Mouse (Mus musculus): ENCODE results near the gene Mta1. TPM values are rescaled to one million over a fixed set of nuclear protein-coding genes. Genes with fewer than 3 reads are reported as not detected.

Mta1 gene
- polyA plus RNA-seq (2012; fragmentation: generic; extraction: Trizol): 90.8 TPM
- long read RNA-seq, experiment 1, partial matches to known transcripts: 17 of 18 reads
- long read RNA-seq, experiment 1, other reads (novel, unspliced or antisense): 1 of 18 reads
- long read RNA-seq, experiment 2, transcript Mta1-204 (20 exons, 2,775 nt): major isoform, 5 of 60 reads
- long read RNA-seq, experiment 2, partial matches to known transcripts: 49 of 60 reads
- long read RNA-seq, experiment 2, other reads (novel, unspliced or antisense): 6 of 60 reads

DNA sequence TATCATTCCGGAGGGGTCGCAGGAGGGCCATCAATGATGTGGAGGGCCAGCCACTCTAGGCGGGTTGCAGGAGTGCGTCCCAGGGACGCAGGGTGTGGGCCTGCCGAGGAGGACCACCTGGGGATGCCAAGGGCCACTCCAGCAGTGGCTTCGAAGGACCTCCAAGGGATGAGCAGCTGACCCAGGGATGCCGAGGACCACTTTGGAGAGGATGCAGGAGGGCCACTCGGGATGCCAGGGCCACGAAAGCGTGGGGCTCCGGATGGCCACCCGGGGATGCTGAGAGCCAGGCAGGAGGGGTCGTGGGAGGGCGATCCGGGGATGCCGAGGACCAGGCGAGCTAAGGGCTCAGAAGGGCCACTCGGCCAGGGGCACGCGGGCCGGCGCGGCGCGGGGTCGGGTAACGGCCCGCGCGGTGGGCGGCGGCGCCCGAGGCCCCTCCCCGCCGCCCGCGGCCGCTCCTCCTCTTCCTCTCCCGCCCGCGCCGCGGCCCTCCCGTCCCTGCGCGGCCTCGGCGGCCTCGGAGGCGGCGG, at the start of gene Mta1:
Mta1 (plus strand) TSS at position 530 of the 533 bp plus-strand sequence.
- H3K36me3 ChIP-seq (ENCODE audit: control insufficient read depth, insufficient read depth): peaks cover 6% of the 10 kb centered on the region
- peak within 1 kb of the TSS; percentile 71 for H3K4me3 ChIP-seq (ENCODE audit: insufficient read depth, poor library complexity, severe bottlenecking)
- no peaks in the 10 kb centered on the region for H3K27me3 ChIP-seq (ENCODE audit: control insufficient read depth, insufficient read depth, insufficient read length)
- peaks cover 42% of the 10 kb centered on the region for H3K79me3 ChIP-seq (ENCODE audit: low read depth)
- peak within 1 kb of the TSS; percentile 97 for H3ac ChIP-seq (ENCODE audit: control insufficient read depth, insufficient read length, low read depth)
- TF ChIP-seq CEBPB (IDR thresholded peaks at IDR 0.05; ENCODE audit: low read depth) (no peak), USF1 (IDR thresholded peaks at IDR 0.05; ENCODE audit: low read depth) (no peak)
- H3K79me2 ChIP-seq (ENCODE audit: control insufficient read depth, insufficient read depth): peaks cover 54% of the 10 kb centered on the region

DNA sequence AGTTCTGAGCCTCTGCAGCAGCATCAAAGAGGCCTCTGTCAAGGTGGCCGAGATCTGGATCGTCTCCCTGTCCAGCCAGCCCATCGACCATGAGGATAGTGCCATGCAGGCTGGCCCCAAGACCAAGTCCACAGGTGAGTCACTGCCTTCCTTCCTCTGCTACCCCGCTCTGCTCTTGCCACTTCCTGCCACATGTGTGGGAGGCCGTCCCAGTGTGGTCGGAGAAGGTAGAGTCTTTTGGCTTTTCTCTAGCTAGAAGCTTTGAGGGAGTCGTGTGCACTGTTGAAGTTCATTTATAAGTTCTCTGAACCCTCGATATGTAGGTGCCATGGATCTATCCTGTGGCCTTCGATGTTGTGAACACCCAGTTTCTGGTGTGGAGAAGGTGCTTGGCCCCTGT, 48.2 kb upstream of the Mta1 start:
- no peak overlapping the region for H3ac ChIP-seq (ENCODE audit: control insufficient read depth, insufficient read length, low read depth)
- peaks cover 76% of the 10 kb centered on the region for H3K36me3 ChIP-seq (ENCODE audit: control insufficient read depth, insufficient read depth)
- no peaks in the 10 kb centered on the region for H3K79me3 ChIP-seq (ENCODE audit: low read depth)
- no peak overlapping the region for H3K4me3 ChIP-seq (ENCODE audit: insufficient read depth, poor library complexity, severe bottlenecking)
- H3K79me2 ChIP-seq (ENCODE audit: control insufficient read depth, insufficient read depth): peaks cover 4% of the 10 kb centered on the region
- H3K27me3 ChIP-seq (ENCODE audit: control insufficient read depth, insufficient read depth, insufficient read length): no peaks in the 10 kb centered on the region
- TF ChIP-seq MYOG (IDR thresholded peaks at IDR 0.05; ENCODE audit: control insufficient read depth, extremely low read depth, insufficient read length): no peak
- no peak for TF ChIP-seq MYOD1 (IDR thresholded peaks at IDR 0.05; ENCODE audit: control insufficient read depth, insufficient read length, low read depth)

DNA sequence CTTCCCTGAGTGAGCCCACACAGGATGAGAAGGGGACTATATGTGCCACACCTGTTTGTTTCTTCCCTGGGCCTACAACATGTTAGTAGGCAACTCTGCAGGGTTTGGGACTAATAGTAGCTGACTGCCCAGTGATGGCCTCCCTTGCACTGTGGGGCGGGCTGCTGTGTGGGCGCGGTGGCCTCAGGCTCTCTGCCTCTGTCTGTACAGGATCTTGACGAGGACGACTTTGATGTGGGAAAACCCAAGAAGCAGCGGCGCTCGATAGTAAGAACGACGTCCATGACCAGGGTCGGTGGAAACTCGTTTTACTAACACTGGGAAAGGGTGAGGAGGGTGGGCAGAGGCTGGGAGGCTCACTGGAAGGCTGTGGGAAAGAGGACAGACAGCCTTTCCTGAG, 47.4 kb upstream of the Mta1 start:
- Histone ChIP-seq H3K79me2 (ENCODE audit: control insufficient read depth, insufficient read depth) (no peaks in the 10 kb centered on the region), H3ac (ENCODE audit: control insufficient read depth, insufficient read length, low read depth) (no peak overlapping the region), H3K4me3 (ENCODE audit: insufficient read depth, poor library complexity, severe bottlenecking) (no peak overlapping the region), H3K36me3 (ENCODE audit: control insufficient read depth, insufficient read depth) (peaks cover 76% of the 10 kb centered on the region), H3K27me3 (ENCODE audit: control insufficient read depth, insufficient read depth, insufficient read length) (no peaks in the 10 kb centered on the region), H3K79me3 (ENCODE audit: low read depth) (no peaks in the 10 kb centered on the region)
- TF ChIP-seq USF1 (IDR thresholded peaks at IDR 0.05; ENCODE audit: low read depth) (no peak), CTCF (IDR thresholded peaks at IDR 0.05; ENCODE audit: control insufficient read depth, insufficient read depth, insufficient read length) (no peak)

DNA sequence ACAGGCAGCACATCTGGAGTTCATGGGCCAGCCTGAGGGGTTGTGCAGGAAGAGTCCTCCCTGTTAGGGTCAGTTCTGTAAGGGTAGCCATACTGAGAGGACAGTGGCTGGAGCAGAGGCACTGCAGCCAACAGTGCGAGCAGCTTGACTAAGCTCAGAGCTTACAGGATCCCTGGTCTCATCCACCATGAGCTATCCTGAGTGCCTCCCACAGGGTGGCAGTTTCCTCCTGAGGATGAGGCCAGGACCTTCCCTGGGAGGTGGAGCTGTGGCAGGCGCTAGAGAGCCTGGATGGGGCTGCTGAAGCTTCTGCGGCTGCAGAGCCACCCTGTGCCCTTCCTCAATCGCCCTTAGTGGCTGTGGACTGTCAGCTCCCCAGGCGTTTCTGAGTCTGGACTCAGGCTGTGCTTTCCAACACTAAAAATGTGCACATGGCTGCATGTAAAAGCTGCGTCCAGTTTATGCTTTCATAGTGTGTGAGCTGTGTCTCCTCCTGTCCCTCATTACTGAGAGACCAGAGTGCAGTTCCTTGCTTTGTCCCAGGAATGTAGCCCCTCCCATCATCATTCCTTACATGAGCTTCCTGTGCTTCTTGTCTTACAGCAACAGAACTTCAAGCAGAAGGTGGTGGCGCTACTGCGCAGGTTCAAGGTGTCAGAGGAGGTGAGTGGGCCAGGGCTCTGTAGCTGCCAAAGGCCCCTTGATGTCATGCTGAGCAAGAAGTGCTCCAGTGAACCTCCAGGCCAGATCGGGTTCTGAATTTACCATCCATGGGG, 46.3 kb upstream of the Mta1 start:
- no peak for TF ChIP-seq USF1 (IDR thresholded peaks at IDR 0.05; ENCODE audit: low read depth)
- TF ChIP-seq FOSL1 (IDR thresholded peaks at IDR 0.05; ENCODE audit: insufficient read depth, low read length, poor library complexity, severe bottlenecking): no peak
- TF ChIP-seq MYOG (IDR thresholded peaks at IDR 0.05; ENCODE audit: control insufficient read depth, extremely low read depth, insufficient read length): no peak
- no peak for TF ChIP-seq MAX (IDR thresholded peaks at IDR 0.05)
- TF ChIP-seq MYOD1 (IDR thresholded peaks at IDR 0.05; ENCODE audit: control insufficient read depth, insufficient read length, low read depth): no peak
- no peak for TF ChIP-seq CTCF (IDR thresholded peaks at IDR 0.05; ENCODE audit: control insufficient read depth, insufficient read depth, insufficient read length)
- Histone ChIP-seq H3K36me3 (ENCODE audit: control insufficient read depth, insufficient read depth) (peaks cover 77% of the 10 kb centered on the region), H3K79me3 (ENCODE audit: low read depth) (no peaks in the 10 kb centered on the region)

DNA sequence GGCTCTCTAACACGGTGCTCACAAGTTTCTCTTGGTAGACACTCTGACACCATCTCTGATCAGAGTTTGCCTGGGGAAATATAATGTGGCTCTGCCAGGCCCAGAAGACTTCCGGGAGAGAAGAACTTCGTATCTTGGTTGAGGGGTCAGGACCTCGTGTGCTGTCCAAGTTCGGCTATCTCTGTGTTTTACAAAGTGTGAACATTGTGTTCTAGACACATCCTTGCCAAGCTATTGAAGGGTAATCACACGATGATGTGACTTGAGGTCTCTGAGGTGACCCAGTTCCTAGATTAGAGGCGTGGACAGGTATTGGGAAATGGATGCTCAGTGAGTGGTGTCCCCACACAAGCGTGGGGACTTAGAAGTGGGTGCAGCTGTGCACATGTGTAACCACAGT, 42.0 kb upstream of the Mta1 start:
- no peaks in the 10 kb centered on the region for H3K27me3 ChIP-seq (ENCODE audit: control insufficient read depth, insufficient read depth, insufficient read length)
- H3ac ChIP-seq (ENCODE audit: control insufficient read depth, insufficient read length, low read depth): no peak overlapping the region
- H3K36me3 ChIP-seq (ENCODE audit: control insufficient read depth, insufficient read depth): peaks cover 85% of the 10 kb centered on the region
- no peak overlapping the region for H3K4me3 ChIP-seq (ENCODE audit: insufficient read depth, poor library complexity, severe bottlenecking)
- no peaks in the 10 kb centered on the region for H3K79me3 ChIP-seq (ENCODE audit: low read depth)
- H3K79me2 ChIP-seq (ENCODE audit: control insufficient read depth, insufficient read depth): no peaks in the 10 kb centered on the region
- TF ChIP-seq MYOD1 (IDR thresholded peaks at IDR 0.05; ENCODE audit: control insufficient read depth, insufficient read length, low read depth) (no peak), CTCF (IDR thresholded peaks at IDR 0.05; ENCODE audit: control insufficient read depth, insufficient read depth, insufficient read length) (no peak), FOSL1 (IDR thresholded peaks at IDR 0.05; ENCODE audit: insufficient read depth, low read length, poor library complexity, severe bottlenecking) (no peak)

More for the DNA sequence above, 46.3 kb upstream of the Mta1 start:
- Histone ChIP-seq H3K27me3 (ENCODE audit: control insufficient read depth, insufficient read depth, insufficient read length) (no peaks in the 10 kb centered on the region), H3ac (ENCODE audit: control insufficient read depth, insufficient read length, low read depth) (no peak overlapping the region), H3K4me3 (ENCODE audit: insufficient read depth, poor library complexity, severe bottlenecking) (no peak overlapping the region), H3K79me2 (ENCODE audit: control insufficient read depth, insufficient read depth) (no peaks in the 10 kb centered on the region)

DNA sequence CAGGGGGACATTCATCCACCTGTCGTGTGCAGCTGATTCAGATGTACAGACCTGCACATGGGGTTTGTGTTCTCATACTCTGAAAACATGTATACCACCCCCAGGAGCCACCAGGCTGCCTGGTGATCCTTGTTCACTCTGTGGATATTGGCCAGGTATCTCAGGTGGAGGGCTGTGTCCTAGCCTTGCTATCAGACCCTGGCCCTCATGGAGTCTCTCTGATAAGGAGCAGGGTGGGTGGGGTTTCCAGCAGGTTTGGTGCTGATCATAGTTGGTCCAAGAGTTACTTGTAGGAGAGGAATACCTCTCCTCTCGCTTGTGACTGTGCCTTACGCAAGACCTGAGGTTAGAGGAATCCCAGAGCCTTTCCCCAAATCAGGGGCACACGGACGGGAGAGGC, 37.9 kb upstream of the Mta1 start:
- Histone ChIP-seq H3K4me3 (ENCODE audit: insufficient read depth, poor library complexity, severe bottlenecking) (no peak overlapping the region), H3K27me3 (ENCODE audit: control insufficient read depth, insufficient read depth, insufficient read length) (no peaks in the 10 kb centered on the region), H3K79me2 (ENCODE audit: control insufficient read depth, insufficient read depth) (no peaks in the 10 kb centered on the region), H3K36me3 (ENCODE audit: control insufficient read depth, insufficient read depth) (peaks cover 74% of the 10 kb centered on the region), H3K79me3 (ENCODE audit: low read depth) (no peaks in the 10 kb centered on the region), H3ac (ENCODE audit: control insufficient read depth, insufficient read length, low read depth) (no peak overlapping the region)
- TF ChIP-seq MYOG (IDR thresholded peaks at IDR 0.05; ENCODE audit: control insufficient read depth, extremely low read depth, insufficient read length) (no peak), MYOD1 (IDR thresholded peaks at IDR 0.05; ENCODE audit: control insufficient read depth, insufficient read length, low read depth) (no peak), USF1 (IDR thresholded peaks at IDR 0.05; ENCODE audit: low read depth) (no peak)
